Mouse (Mus musculus): ENCODE measurements at regions not wholly inside any gene's neighbourhood (a gene's known extent, or its start where the extent isn't known, plus 50 kb on each side); places are given as distances from the start of the nearest gene placed in this dataset.

GRCm38 (mm10) chr10:117521315-117522270 lies 107.7 kb upstream of the Cpm start:
- Histone ChIP-seq H3K27ac (ENCODE audit: insufficient read depth, low read depth) (no peak overlapping the region), H3K36me3 (replicated peaks in 1 of 2; ENCODE audit: control insufficient read depth in 1 of 2, insufficient read depth in 1 of 2, low read length in 1 of 2) (no peaks in the 10 kb centered on the region), H3K4me2 (ENCODE audit: insufficient read depth, low read depth, poor library complexity, severe bottlenecking) (no peak overlapping the region), H3K27me3 (replicated peaks) (peaks cover 5% of the 10 kb centered on the region), H3K9ac (ENCODE audit: insufficient read depth, low read depth) (no peak overlapping the region), H3K9me3 (replicated peaks; ENCODE audit: low read length) (no peaks in the 10 kb centered on the region), H3K4me1 (ENCODE audit: control insufficient read depth in 1 of 2, insufficient read depth in 2 of 2) (no peaks in the 10 kb centered on the region), H3K4me3 (replicated peaks in 1 of 3; ENCODE audit: low read depth in 2 of 3, low read length in 2 of 3, poor library complexity in 1 of 3) (no peak overlapping the region), H3K79me2 (replicated peaks; ENCODE audit: control insufficient read depth, extremely low read depth, insufficient read depth, poor library complexity, severe bottlenecking) (no peaks in the 10 kb centered on the region)
- no peak for DNase-seq (ENCODE audit: extremely low read depth)
- TF ChIP-seq SMC3 (IDR thresholded peaks at IDR 0.05; ENCODE audit: low read depth, low read length) (no peak), TBP (conservative IDR thresholded peaks at IDR 0.05; ENCODE audit: low read depth, low read length) (no peak)
- dilution Hi-C loops (cut with MboI; ENCODE audit: extremely low pct_ligation_motif_present, extremely low pct_unique_long_range_greater_than_20kb, low sequenced_read_pairs) (no loop called here), in situ Hi-C loops (cut with MboI; ENCODE audit: low pct_ligation_motif_present, low pct_unique_long_range_greater_than_20kb, low sequenced_read_pairs) (no loop called here)

DNA sequence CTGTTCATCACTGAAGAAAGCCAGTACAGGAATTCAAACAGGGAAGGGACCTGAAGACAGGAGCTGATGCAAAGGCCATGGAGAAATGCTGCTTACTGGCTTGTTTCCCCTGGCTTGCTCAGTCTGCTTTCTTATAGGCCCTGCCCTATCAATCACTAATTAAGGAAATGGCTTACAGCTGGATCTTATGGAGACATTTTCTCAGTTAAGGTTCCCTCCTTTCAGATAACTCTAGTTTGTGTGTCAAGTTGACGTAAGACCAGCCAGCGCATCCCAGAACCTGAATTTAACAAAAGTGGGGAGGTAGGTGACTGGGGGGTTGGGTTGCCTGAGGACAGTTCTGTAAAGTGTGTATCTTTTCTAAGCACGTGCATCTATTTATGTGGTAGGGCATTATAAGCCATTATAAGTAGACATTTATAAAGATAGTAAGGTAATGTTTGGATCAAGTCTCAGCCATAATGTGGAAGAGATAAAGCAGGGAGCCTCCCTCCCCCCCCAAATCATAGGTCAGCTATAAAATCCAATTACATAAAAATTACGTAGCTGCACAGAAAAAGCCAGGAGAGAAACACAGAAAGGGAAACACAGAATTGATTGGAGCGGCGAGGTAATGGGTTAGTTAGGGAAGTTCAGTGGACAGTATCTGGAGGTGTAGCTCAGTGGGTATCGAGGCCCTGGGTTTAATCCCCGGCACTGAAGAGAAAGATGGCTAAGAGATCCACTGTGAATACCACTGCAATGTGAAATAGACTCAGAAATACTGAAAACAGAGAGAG lies 108.6 kb upstream of the Cpm start:
- H3K4me3 ChIP-seq (replicated peaks in 1 of 3; ENCODE audit: low read depth in 2 of 3, low read length in 2 of 3, poor library complexity in 1 of 3): no peak overlapping the region
- H3K9ac ChIP-seq (ENCODE audit: insufficient read depth, low read depth): no peak overlapping the region
- in situ Hi-C loops (cut with MboI; ENCODE audit: low pct_ligation_motif_present, low pct_unique_long_range_greater_than_20kb, low sequenced_read_pairs): no loop called here
- peaks cover 5% of the 10 kb centered on the region for H3K27me3 ChIP-seq (replicated peaks)
- TF ChIP-seq JUN (IDR thresholded peaks at IDR 0.05; ENCODE audit: insufficient read depth, low read depth, low read length): no peak
- no peak for TF ChIP-seq PAX5 (IDR thresholded peaks at IDR 0.05; ENCODE audit: low read length)
- no peak for TF ChIP-seq MAFK (IDR thresholded peaks at IDR 0.05; ENCODE audit: insufficient replicate concordance, low read length)
- no peak for TF ChIP-seq POLR2A (IDR thresholded peaks at IDR 0.05; ENCODE audit: low read depth, low read length)
- TF ChIP-seq TBP (conservative IDR thresholded peaks at IDR 0.05; ENCODE audit: low read depth, low read length): no peak
- TF ChIP-seq ETS1 (conservative IDR thresholded peaks at IDR 0.05; ENCODE audit: low read depth, low read length): no peak
- dilution Hi-C loops (cut with MboI; ENCODE audit: extremely low pct_ligation_motif_present, extremely low pct_unique_long_range_greater_than_20kb, low sequenced_read_pairs): no loop called here
- H3K79me2 ChIP-seq (replicated peaks; ENCODE audit: control insufficient read depth, extremely low read depth, insufficient read depth, poor library complexity, severe bottlenecking): no peaks in the 10 kb centered on the region
- H3K36me3 ChIP-seq (replicated peaks in 1 of 2; ENCODE audit: control insufficient read depth in 1 of 2, insufficient read depth in 1 of 2, low read length in 1 of 2): no peaks in the 10 kb centered on the region
- H3K4me1 ChIP-seq (ENCODE audit: control insufficient read depth in 1 of 2, insufficient read depth in 2 of 2): peaks cover 0 to 3% of the 10 kb centered on the region in 2 experiments; a peak in 1 of 4 replicates
- H3K4me2 ChIP-seq (ENCODE audit: insufficient read depth, low read depth, poor library complexity, severe bottlenecking): no peak overlapping the region
- DNase-seq (ENCODE audit: extremely low read depth): no peak
- H3K9me3 ChIP-seq (replicated peaks; ENCODE audit: low read length): no peaks in the 10 kb centered on the region
- H3K27ac ChIP-seq (ENCODE audit: insufficient read depth, low read depth): no peak overlapping the region

DNA sequence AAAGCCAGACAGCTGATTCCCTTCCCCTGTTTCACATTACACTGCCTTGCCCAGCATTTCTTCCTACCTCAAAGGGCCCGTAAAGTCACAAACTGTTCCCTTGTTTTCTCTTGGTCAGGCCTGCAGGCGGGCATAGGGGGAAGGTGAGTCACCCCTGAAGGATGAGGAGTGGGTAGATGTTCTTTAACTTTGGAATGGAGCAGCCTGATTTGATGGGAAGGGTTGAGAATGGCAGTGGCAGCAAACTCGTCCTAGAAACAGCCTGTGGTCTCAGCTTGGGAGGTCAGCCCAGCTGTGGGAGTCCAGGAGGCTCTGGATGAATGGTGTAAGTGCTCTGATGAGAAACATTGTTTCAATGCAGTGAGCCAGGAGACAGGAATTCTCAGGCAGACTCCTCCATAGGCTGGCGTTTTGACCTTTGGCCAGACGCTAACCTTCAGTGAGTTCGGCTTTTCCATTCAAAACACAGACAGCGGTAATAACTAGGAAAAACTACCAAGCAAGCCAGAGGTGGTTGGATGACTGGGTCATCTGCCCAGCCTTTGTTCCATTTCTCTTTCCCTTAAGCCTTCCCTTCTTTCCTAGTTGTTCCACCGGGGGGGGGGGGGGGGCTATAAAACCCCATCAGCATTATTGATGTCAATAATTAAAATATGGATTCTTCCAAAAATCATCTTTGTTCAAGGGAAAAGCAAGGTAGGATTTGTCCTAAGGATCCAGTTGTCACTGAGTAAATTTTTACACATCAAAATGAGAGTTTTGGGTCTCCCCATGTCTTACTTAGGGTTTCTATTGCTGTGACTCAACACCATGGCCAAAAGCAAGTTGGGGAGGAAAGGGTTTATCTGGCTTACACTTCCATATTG lies 109.4 kb upstream of the Cpm start:
- Histone ChIP-seq H3K4me1 (ENCODE audit: control insufficient read depth in 1 of 2, insufficient read depth in 2 of 2) (peaks cover 0 to 3% of the 10 kb centered on the region in 2 experiments; a peak in 1 of 4 replicates), H3K79me2 (replicated peaks; ENCODE audit: control insufficient read depth, extremely low read depth, insufficient read depth, poor library complexity, severe bottlenecking) (no peaks in the 10 kb centered on the region), H3K27me3 (replicated peaks) (peaks cover 5% of the 10 kb centered on the region), H3K36me3 (replicated peaks in 1 of 2; ENCODE audit: control insufficient read depth in 1 of 2, insufficient read depth in 1 of 2, low read length in 1 of 2) (no peaks in the 10 kb centered on the region), H3K9me3 (replicated peaks; ENCODE audit: low read length) (no peaks in the 10 kb centered on the region), H3K4me3 (replicated peaks in 1 of 3; ENCODE audit: low read depth in 2 of 3, low read length in 2 of 3, poor library complexity in 1 of 3) (no peak overlapping the region), H3K9ac (ENCODE audit: insufficient read depth, low read depth) (no peak overlapping the region), H3K27ac (ENCODE audit: insufficient read depth, low read depth) (no peak overlapping the region), H3K4me2 (ENCODE audit: insufficient read depth, low read depth, poor library complexity, severe bottlenecking) (no peak overlapping the region)
- dilution Hi-C loops (cut with MboI; ENCODE audit: extremely low pct_ligation_motif_present, extremely low pct_unique_long_range_greater_than_20kb, low sequenced_read_pairs) (no loop called here), in situ Hi-C loops (cut with MboI; ENCODE audit: low pct_ligation_motif_present, low pct_unique_long_range_greater_than_20kb, low sequenced_read_pairs) (no loop called here)
- DNase-seq (ENCODE audit: extremely low read depth): no peak
- TF ChIP-seq EP300 (IDR thresholded peaks at IDR 0.05; ENCODE audit: low read length) (no peak), E2F4 (IDR thresholded peaks at IDR 0.05; ENCODE audit: insufficient replicate concordance, low read depth, low read length) (no peak), ETS1 (conservative IDR thresholded peaks at IDR 0.05; ENCODE audit: low read depth, low read length) (no peak), CHD2 (IDR thresholded peaks at IDR 0.05; ENCODE audit: low read length) (no peak), MYC (IDR thresholded peaks at IDR 0.05; ENCODE audit: low read depth, low read length) (no peak), SIN3A (IDR thresholded peaks at IDR 0.05; ENCODE audit: low read length) (no peak), UBTF (IDR thresholded peaks at IDR 0.05; ENCODE audit: low read depth, low read length) (no peak), USF1 (IDR thresholded peaks at IDR 0.05; ENCODE audit: low read depth, low read length) (no peak), MAFK (IDR thresholded peaks at IDR 0.05; ENCODE audit: insufficient replicate concordance, low read length) (no peak), ZKSCAN1 (IDR thresholded peaks at IDR 0.05; ENCODE audit: borderline replicate concordance, low read depth, low read length) (no peak), RCOR1 (conservative IDR thresholded peaks at IDR 0.05; ENCODE audit: low read depth, low read length) (no peak), MAX (IDR thresholded peaks at IDR 0.05; ENCODE audit: low read length) (no peak), MXI1 (IDR thresholded peaks at IDR 0.05; ENCODE audit: low read depth, low read length) (no peak), CTCF (conservative IDR thresholded peaks at IDR 0.05 in 1 of 2, IDR thresholded peaks at IDR 0.05 in 1 of 2; ENCODE audit: low read depth in 2 of 2, low read length in 2 of 2) (no peak), RAD21 (IDR thresholded peaks at IDR 0.05; ENCODE audit: low read depth, low read length) (no peak), IRF4 (IDR thresholded peaks at IDR 0.05; ENCODE audit: low read depth, low read length) (no peak)

Data from CH12.LX (cell line).